Comparison of ENCODE assay signal across 8 mouse cellular contexts in the genomic region with DNA sequence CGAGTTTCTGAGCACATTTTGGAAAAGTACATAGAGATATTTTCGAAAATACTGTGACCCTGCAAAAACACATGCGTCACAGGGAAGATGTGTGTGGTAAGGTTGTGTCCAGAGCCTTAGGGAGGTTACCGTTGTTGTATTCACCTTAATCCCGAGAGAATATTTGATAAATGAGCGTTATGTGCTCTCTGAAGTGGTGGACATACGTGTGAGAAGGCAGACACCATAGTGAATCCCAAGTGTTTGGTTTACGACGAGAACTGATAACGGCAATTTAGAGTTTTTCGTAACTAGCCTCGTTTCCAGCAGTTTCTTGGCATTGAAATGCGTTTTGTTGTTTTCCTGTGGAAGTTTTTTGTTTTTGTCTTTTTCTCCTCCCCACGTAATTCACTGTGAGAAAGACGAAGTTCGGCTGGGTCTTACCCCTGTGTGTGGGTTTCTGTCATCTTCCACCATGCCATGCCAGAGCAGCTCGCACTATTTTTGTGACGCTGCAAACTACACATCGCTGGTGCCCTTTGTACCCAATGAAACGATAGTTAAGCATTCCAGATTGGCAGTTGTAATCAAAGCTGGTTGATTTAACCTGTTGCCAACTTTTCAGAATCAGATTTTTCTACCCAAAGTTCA. TPM values are rescaled to one million over a fixed set of nuclear protein-coding genes. Genes with fewer than 3 reads are reported as not detected.
A peak's percentile ranks its signal among the peaks of the same experiment; 100 is the strongest.
DNase-seq lines count a peak whose midpoint lies in the region; ATAC-seq and TF ChIP-seq lines count a peak whose summit lies in the region.

No protein-coding gene starts in this region.

- peak overlapping the region; percentile 91 for H3K9ac ChIP-seq in forebrain, embryonic 16.5 days (replicated peaks; ENCODE audit: low read depth, low read length)

- ATAC-seq in forebrain, embryonic 16.5 days = no peak

- intact Hi-C loops in left cerebral cortex, postnatal 4 days (cut with DNase I) = no loop called here

- no peak for DNase-seq in layer of hippocampus, adult 2 months (ENCODE audit: low spot score in 2 of 2)
- DNase-seq in layer of hippocampus, postnatal 10 days (ENCODE audit: low spot score in 2 of 2) = no peak
- peak; percentile 54 for DNase-seq in T-cell, adult 2 months (ENCODE audit: low spot score)
- DNase-seq in liver = peak; percentile 33
- DNase-seq in retina, postnatal 1 day = peak; percentile 11
- DNase-seq in layer of hippocampus, adult 9-11 months = no peak
- DNase-seq in left cerebral cortex, postnatal 4 days = no peak

- H3K9me3 ChIP-seq in forebrain, embryonic 16.5 days (ENCODE audit: control insufficient read depth, low read length) = no peaks in the 10 kb centered on the region

- peak overlapping the region; percentile 71 for H3K4me3 ChIP-seq in layer of hippocampus, adult 2 months
- peak overlapping the region; percentile 82 for H3K4me3 ChIP-seq in forebrain, embryonic 16.5 days (replicated peaks; ENCODE audit: low read length)

- H3K4me1 ChIP-seq in forebrain, embryonic 16.5 days (replicated peaks; ENCODE audit: control insufficient read depth, insufficient read depth, low read length) = peaks cover 19% of the 10 kb centered on the region

- TF ChIP-seq CTCF in layer of hippocampus, adult 2 months (conservative IDR thresholded peaks at IDR 0.05) = no peak

- H3K36me3 ChIP-seq in forebrain, embryonic 16.5 days (ENCODE audit: control insufficient read depth, insufficient read depth) = peaks cover 10% of the 10 kb centered on the region

- H3K27me3 ChIP-seq in forebrain, embryonic 16.5 days (replicated peaks; ENCODE audit: control insufficient read depth, insufficient read depth, low read length) = no peaks in the 10 kb centered on the region

- H3K4me2 ChIP-seq in forebrain, embryonic 16.5 days (ENCODE audit: low read length) = peak overlapping the region; percentile 73

- peak overlapping the region; percentile 95 for H3K27ac ChIP-seq in layer of hippocampus, adult 2 months
- peak overlapping the region; percentile 89; the same call in 1 of the 2 replicates for H3K27ac ChIP-seq in forebrain, embryonic 16.5 days (ENCODE audit: low read length)

- WGBS in forebrain, embryonic 16.5 days = 2% methylated on average over 20 of the region's 20 CpGs

RNA-seq across cellular contexts. Expression of a gene that starts 1.0 kb away (rescaled TPM):
- 100 to 1,000 TPM; 386 to 390 TPM for total RNA-seq in layer of hippocampus, adult 2 months (2021)
- total RNA-seq in layer of hippocampus, postnatal 10 days (2021) = 100 to 1,000 TPM; 373 to 393 TPM
- polyA plus RNA-seq in forebrain, embryonic 16.5 days (2015; fragmentation: Nextera tagmentation; extraction: Ambion mirVana) = 782 and 855 TPM in 2 replicates
- 100 to 1,000 TPM; 360 to 383 TPM for total RNA-seq in left cerebral cortex, postnatal 4 days (2021)

Comparison
In these comparisons a context has a peak if more than half of its experiments do, and no peak if none do; other contexts are left out.
1. DNase-seq: peak in T-cell, adult 2 months (single experiment), liver (single experiment) and retina, postnatal 1 day (single experiment); none in layer of hippocampus, adult 2 months (0 of 2), layer of hippocampus, postnatal 10 days (0 of 2), layer of hippocampus, adult 9-11 months (single experiment) and left cerebral cortex, postnatal 4 days (single experiment).